Mouse (Mus musculus) megakaryocyte-erythroid progenitor cell, adult 5-6 weeks (primary cell): ENCODE data around the gene Kif3b. TPM values are rescaled to one million over a fixed set of nuclear protein-coding genes. Genes with fewer than 3 reads are reported as not detected.

Experiments used
- total RNA-seq, 2 experiments: library from RNA; stranded (forward) in 1 of 2; stranded (reverse) in 1 of 2; fragments of 200-1000, 215-1000 nt in 1 of 2; fragments of >200 nt in 1 of 2; fragmentation: Nextera tagmentation in 1 of 2; gene quantifications; 2 replicates each; pipeline ENCODE4 v1.2.3; 2014 to 2017

Kif3b gene
- total RNA-seq, 2 experiments from 2014 or later: 8.6 to 10.2 TPM

Other genes with a start within 250 kb of the Kif3b start
- not detected in 2 replicates for gene Ccm2l, start 225.5 kb upstream of the Kif3b start, total RNA-seq (2014; fragmentation: Nextera tagmentation)
- not detected in 2 replicates for gene Ccm2l, start 225.5 kb upstream of the Kif3b start, total RNA-seq (2017)
- 2.2 TPM in 1 of 2 replicates, not detected in the other for gene Hck, start 182.9 kb upstream of the Kif3b start, total RNA-seq (2014; fragmentation: Nextera tagmentation)
- gene Hck, start 182.9 kb upstream of the Kif3b start, total RNA-seq (2017): 0.23 and 3.3 TPM in 2 replicates
- 53.7 and 58.7 TPM in 2 replicates for gene Tm9sf4, start 130.1 kb upstream of the Kif3b start, total RNA-seq (2014; fragmentation: Nextera tagmentation)
- 49.5 and 97.3 TPM in 2 replicates for gene Tm9sf4, start 130.1 kb upstream of the Kif3b start, total RNA-seq (2017)
- 6.5 and 8.0 TPM in 2 replicates for gene Tspyl3, start 66.0 kb upstream of the Kif3b start, total RNA-seq (2014; fragmentation: Nextera tagmentation)
- gene Tspyl3, start 66.0 kb upstream of the Kif3b start, total RNA-seq (2017): 2.0 and 5.6 TPM in 2 replicates
- gene Plagl2, start 50.0 kb upstream of the Kif3b start, total RNA-seq (2014; fragmentation: Nextera tagmentation): 38.6 and 46.5 TPM in 2 replicates
- gene Plagl2, start 50.0 kb upstream of the Kif3b start, total RNA-seq (2017): 3.7 and 10.0 TPM in 2 replicates
- 26.4 and 27.1 TPM in 2 replicates for gene Pofut1, start 49.9 kb upstream of the Kif3b start, total RNA-seq (2014; fragmentation: Nextera tagmentation)
- gene Pofut1, start 49.9 kb upstream of the Kif3b start, total RNA-seq (2017): 14.8 and 22.3 TPM in 2 replicates
- 51.5 and 58.9 TPM in 2 replicates for gene Asxl1, start 54.4 kb downstream of the Kif3b start, total RNA-seq (2014; fragmentation: Nextera tagmentation)
- gene Asxl1, start 54.4 kb downstream of the Kif3b start, total RNA-seq (2017): 27.3 and 32.2 TPM in 2 replicates
- not detected in 2 replicates for gene 4930404H24Rik, start 201.4 kb downstream of the Kif3b start, total RNA-seq (2014; fragmentation: Nextera tagmentation)
- not detected in 2 replicates for gene 4930404H24Rik, start 201.4 kb downstream of the Kif3b start, total RNA-seq (2017)
- gene Nol4l, start 238.6 kb downstream of the Kif3b start, total RNA-seq (2014; fragmentation: Nextera tagmentation): 10.4 and 13.8 TPM in 2 replicates
- gene Nol4l, start 238.6 kb downstream of the Kif3b start, total RNA-seq (2017): 4.2 and 13.3 TPM in 2 replicates